Mouse (Mus musculus): Measurements from ENCODE around the gene Sash1. TPM values are rescaled to one million over a fixed set of nuclear protein-coding genes. Genes with fewer than 3 reads are reported as not detected.
A peak's percentile ranks its signal among the peaks of the same experiment; 100 is the strongest.

Gene Sash1
- total and polyA plus RNA-seq, 2 experiments from 2014 or later: 5.0 to 47.4 TPM

GRCm38 (mm10) chr10:8778845-8779244 is 107.0 kb downstream of the Sash1 start:
- Histone ChIP-seq H3K4me3 (ENCODE audit: low read depth, low read length) (no peak overlapping the region), H3K27me3 (ENCODE audit: insufficient read depth, low read length) (no peaks in the 10 kb centered on the region), H3K4me1 (ENCODE audit: insufficient read depth, low read length) (no peaks in the 10 kb centered on the region), H3K4me2 (ENCODE audit: low read depth, low read length, poor library complexity, severe bottlenecking) (no peak overlapping the region), H3K9ac (replicated peaks; ENCODE audit: low read length, poor library complexity, severe bottlenecking) (no peak overlapping the region), H3K36me3 (ENCODE audit: insufficient read depth, low read length) (no peaks in the 10 kb centered on the region), H3K27ac (ENCODE audit: low read depth, low read length) (no peak overlapping the region), H3K9me3 (ENCODE audit: low read length) (no peaks in the 10 kb centered on the region)
- DNase-seq (ENCODE audit: low spot score): no peak
- ATAC-seq (ENCODE audit: low FRiP score): no peak
- peak; percentile 34; the same call in 1 of the 2 replicates for TF ChIP-seq CTCF (IDR thresholded peaks at IDR 0.05)
- WGBS: 88% methylated on average over 7 of the region's 7 CpGs

GRCm38 (mm10) chr10:8777552-8778253 is 108.2 kb downstream of the Sash1 start:
- DNase-seq (ENCODE audit: low spot score) (no peak), ATAC-seq (ENCODE audit: low FRiP score) (no peak)
- Histone ChIP-seq H3K4me3 (ENCODE audit: low read depth, low read length) (no peak overlapping the region), H3K36me3 (ENCODE audit: insufficient read depth, low read length) (no peaks in the 10 kb centered on the region), H3K4me1 (ENCODE audit: insufficient read depth, low read length) (no peaks in the 10 kb centered on the region), H3K27me3 (ENCODE audit: insufficient read depth, low read length) (no peaks in the 10 kb centered on the region), H3K9ac (replicated peaks; ENCODE audit: low read length, poor library complexity, severe bottlenecking) (no peak overlapping the region), H3K27ac (ENCODE audit: low read depth, low read length) (no peak overlapping the region), H3K4me2 (ENCODE audit: low read depth, low read length, poor library complexity, severe bottlenecking) (no peak overlapping the region), H3K9me3 (ENCODE audit: low read length) (no peaks in the 10 kb centered on the region)
- WGBS: 93% methylated on average over 12 of the region's 12 CpGs
- no peak for TF ChIP-seq CTCF (IDR thresholded peaks at IDR 0.05)

GRCm38 (mm10) chr10:8776791-8777190 is 109.1 kb downstream of the Sash1 start:
- H3K36me3 ChIP-seq (ENCODE audit: insufficient read depth, low read length): no peaks in the 10 kb centered on the region
- no peaks in the 10 kb centered on the region for H3K9me3 ChIP-seq (ENCODE audit: low read length)
- no peaks in the 10 kb centered on the region for H3K27me3 ChIP-seq (ENCODE audit: insufficient read depth, low read length)
- no peak overlapping the region for H3K4me2 ChIP-seq (ENCODE audit: low read depth, low read length, poor library complexity, severe bottlenecking)
- no peak overlapping the region for H3K4me3 ChIP-seq (ENCODE audit: low read depth, low read length)
- no peaks in the 10 kb centered on the region for H3K4me1 ChIP-seq (ENCODE audit: insufficient read depth, low read length)
- ATAC-seq (ENCODE audit: low FRiP score) (no peak), DNase-seq (ENCODE audit: low spot score) (no peak)
- 92% methylated on average over 2 of the region's 2 CpGs for WGBS
- TF ChIP-seq CTCF (IDR thresholded peaks at IDR 0.05): no peak
- no peak overlapping the region for H3K27ac ChIP-seq (ENCODE audit: low read depth, low read length)
- H3K9ac ChIP-seq (replicated peaks; ENCODE audit: low read length, poor library complexity, severe bottlenecking): no peak overlapping the region

- TF ChIP-seq CTCF (IDR thresholded peaks at IDR 0.05): no peak
- Histone ChIP-seq H3K36me3 (ENCODE audit: insufficient read depth, low read length) (no peaks in the 10 kb centered on the region), H3K27ac (ENCODE audit: low read depth, low read length) (no peak overlapping the region), H3K4me1 (ENCODE audit: insufficient read depth, low read length) (no peaks in the 10 kb centered on the region), H3K4me2 (ENCODE audit: low read depth, low read length, poor library complexity, severe bottlenecking) (no peak overlapping the region), H3K9me3 (ENCODE audit: low read length) (no peaks in the 10 kb centered on the region), H3K4me3 (ENCODE audit: low read depth, low read length) (no peak overlapping the region), H3K9ac (replicated peaks; ENCODE audit: low read length, poor library complexity, severe bottlenecking) (no peak overlapping the region), H3K27me3 (ENCODE audit: insufficient read depth, low read length) (no peaks in the 10 kb centered on the region)
- 91% methylated on average over 2 of the region's 2 CpGs for WGBS
- DNase-seq (ENCODE audit: low spot score) (no peak), ATAC-seq (ENCODE audit: low FRiP score) (no peak)
Measured at GRCm38 (mm10) chr10:8775794-8776193, 110.1 kb downstream of the Sash1 start.

GRCm38 (mm10) chr10:8772464-8773209 is 113.2 kb downstream of the Sash1 start:
- DNase-seq (ENCODE audit: low spot score) (no peak), ATAC-seq (ENCODE audit: low FRiP score) (no peak)
- H3K4me2 ChIP-seq (ENCODE audit: low read depth, low read length, poor library complexity, severe bottlenecking): no peak overlapping the region
- H3K4me1 ChIP-seq (ENCODE audit: insufficient read depth, low read length): no peaks in the 10 kb centered on the region
- no peak overlapping the region for H3K4me3 ChIP-seq (ENCODE audit: low read depth, low read length)
- H3K27ac ChIP-seq (ENCODE audit: low read depth, low read length): no peak overlapping the region
- TF ChIP-seq CTCF (IDR thresholded peaks at IDR 0.05): no peak
- no peaks in the 10 kb centered on the region for H3K36me3 ChIP-seq (ENCODE audit: insufficient read depth, low read length)
- no peaks in the 10 kb centered on the region for H3K27me3 ChIP-seq (ENCODE audit: insufficient read depth, low read length)
- 87% methylated on average over 4 of the region's 4 CpGs for WGBS
- no peak overlapping the region for H3K9ac ChIP-seq (replicated peaks; ENCODE audit: low read length, poor library complexity, severe bottlenecking)
- no peaks in the 10 kb centered on the region for H3K9me3 ChIP-seq (ENCODE audit: low read length)
